Mouse (Mus musculus) induced T-regulatory cell, adult 2 months (primary cell): Measurements from ENCODE around the gene Gucd1.
"Not testable (repeated sequence)": the region's sequence is repeated elsewhere in the genome, so short reads cannot be mapped to it uniquely, and the experiment has no call there.

ENCODE experiments used
- DNase-seq: peaks from one replicate; pipeline ENCODE4 v3.0.0-alpha.2; 2012; ENCODE audit warnings: low read depth

Gene Gucd1

DNA sequence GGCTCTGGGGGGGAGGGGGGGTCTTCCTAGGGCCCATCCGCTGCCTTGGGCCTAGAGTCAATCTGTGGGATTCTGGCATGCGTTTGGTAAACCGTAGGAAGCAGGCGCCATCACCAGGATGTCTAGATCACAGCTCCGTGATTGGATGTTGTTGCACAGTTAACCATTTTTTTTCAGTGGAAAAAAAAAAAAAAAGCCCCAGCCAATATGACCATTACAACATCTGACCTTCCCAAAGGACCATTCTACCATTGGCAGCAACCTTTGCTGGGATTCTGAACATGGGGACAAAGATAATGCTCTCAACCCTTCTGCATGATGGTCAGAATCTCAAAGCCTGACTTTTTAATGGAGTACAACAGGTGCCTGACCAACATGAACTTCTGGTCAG is 87.6 kb downstream of the Gucd1 start:
- DNase-seq, result no peak

DNA sequence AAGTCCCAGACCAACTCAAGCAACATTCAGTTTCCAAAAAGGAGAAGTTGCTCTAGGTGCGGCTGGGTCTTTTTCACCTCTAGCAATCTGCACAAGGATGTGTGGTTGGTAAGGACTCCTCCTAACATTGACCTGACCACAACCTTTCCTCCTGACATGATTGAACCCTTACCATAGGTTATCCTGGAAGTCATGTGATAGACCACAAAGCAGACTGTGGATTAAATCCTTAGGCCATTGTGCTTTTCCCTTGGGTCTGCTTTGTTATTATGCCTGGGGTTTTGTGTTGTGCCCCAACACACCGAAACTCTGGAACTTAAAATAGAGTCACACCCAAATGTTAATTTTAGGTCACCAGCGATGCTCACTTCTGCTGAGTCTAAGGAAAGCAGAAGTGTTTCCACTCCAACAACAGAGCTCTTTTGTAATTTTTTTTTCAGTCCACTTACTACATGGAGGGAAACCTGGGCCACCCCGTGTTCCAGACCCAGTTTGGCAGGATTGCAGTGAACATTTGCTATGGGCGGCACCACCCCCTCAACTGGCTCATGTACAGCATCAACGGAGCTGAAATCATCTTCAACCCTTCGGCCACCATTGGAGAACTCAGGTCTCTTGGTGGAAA is 88.1 kb downstream of the Gucd1 start:
- DNase-seq, result peak; percentile 36

DNA sequence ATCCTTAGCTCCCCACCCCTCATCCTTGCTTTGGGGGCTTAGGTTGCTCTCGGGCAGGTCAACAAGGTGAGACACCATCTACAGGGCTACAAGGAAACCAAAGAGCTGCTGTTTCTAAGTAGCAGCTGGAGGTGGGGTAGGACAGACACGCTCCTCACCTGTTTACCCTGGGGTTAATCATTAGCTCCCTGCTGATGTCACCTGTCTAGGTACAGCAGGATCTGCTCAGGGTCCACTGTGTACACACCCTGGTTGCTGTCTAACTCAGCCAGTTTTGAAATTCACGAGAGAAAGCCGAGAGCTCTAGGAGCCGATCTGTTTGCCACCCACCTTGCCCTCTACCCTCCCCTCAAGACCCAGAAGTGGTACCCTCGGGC is 88.8 kb downstream of the Gucd1 start:
- no peak for DNase-seq

DNA sequence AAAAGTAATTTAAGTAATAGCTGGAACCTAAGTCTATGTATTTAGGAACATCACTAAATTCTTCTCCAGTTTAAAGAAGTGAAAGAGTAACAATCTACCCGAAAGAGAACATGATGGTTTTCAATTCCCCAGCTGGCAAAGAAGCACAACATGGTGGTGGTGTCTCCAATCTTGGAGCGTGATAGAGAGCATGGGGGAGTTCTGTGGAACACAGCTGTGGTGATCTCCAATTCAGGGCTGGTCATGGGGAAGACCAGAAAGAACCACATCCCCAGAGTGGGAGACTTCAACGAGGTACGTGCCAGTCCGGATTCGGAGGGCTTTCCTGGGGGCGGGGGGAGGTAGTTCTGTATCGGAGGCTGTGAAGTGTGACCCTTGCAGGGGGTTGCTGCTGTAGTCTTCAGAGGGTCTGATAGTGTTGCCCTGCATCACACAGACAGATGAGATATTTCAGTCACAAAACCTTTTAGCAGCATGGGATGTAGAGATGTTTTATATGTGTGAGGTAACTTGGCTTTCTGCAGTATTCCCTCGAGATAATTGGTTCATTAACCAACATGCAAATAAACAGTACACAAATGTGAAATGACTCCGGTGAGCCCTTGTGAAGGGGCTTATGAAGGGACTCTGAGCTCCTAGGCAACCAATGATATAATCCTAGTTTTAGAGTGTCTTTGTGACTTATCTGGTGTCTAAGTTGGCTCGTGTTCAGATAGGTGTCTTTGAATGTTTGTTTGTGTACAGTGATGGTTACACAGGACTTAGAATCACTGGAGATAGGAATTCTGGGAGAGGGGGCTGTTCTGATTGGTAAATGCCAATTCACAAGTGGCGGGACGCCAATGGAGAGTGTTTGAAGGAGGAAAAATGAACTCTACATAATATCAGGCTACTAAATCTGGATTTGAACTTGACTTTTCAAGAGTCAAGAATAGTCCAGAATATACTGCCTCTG is 89.4 kb downstream of the Gucd1 start:
- no peak for DNase-seq

DNA sequence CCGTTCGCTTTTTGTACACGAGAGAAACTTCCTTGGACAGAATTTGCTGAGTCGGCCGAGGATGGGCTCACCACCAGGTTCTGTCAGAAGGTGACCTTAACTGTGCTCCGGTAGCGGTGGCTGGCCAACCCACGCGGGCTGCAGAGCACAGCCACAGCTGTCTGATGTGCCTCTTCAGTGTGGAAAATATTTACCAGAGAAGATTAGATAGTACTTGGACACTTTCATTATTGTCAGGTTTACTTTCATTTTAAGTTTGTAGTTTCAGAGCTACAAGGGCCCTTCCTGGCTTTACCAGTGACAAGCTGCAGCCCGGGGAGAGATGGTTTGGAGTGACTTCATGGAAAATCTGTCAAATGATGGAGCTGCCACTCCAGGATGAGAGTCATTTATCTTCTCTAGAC is 93.3 kb downstream of the Gucd1 start:
- peak; percentile 81 for DNase-seq

DNA sequence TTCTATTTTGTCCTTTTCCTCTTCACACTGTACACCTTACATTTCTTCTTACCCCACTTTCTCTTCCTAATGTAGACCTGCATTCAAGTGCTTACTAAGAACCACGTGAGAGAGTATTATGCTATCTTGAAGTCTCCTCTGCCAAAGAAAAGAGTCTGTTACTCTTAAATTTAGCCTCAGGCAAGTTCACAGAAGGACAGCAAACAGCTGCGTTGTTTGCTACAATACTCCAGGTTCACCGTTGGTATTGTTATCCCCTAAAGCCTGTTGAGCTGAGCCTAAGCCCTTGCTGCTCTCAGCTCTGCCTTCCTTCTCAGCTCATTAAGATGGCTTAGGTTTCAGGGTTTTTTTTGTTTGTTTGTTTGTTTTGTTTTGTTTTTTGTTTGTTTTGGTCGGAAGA is 99.0 kb downstream of the Gucd1 start:
- DNase-seq, result no peak

DNA sequence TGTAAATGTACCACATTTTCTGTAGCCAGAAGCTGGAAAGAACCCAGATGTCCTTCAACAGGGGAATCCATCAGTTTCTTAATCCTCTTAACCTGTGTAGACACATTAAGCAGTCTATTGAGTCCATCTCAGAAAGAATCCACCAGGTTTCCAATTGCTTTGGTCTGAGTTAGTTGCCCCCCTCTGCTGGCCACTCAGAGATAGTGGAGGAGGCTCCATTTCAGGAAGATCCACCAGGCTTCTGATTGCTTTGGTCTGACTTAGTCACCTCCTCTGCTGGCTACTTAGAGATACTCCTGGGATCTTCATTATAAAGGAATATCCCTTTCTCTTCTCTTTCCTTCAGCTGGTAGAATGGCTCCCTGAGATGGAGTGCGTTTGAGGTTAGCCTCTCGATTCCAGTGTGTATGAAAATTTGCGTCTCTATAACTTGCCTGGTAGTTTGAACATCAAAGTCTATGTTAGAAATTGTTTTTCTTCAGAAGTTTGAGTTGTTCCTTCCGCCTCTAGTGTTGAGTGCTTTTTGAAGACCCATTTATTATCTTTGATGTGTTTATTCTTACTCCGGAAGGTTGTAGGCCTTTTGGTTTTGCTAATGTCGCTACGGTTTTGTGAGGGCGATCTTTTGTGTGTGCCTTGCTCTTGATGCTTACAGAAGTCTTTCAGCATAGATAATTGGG is 100.3 kb downstream of the Gucd1 start:
- DNase-seq, result peak; percentile 60

DNA sequence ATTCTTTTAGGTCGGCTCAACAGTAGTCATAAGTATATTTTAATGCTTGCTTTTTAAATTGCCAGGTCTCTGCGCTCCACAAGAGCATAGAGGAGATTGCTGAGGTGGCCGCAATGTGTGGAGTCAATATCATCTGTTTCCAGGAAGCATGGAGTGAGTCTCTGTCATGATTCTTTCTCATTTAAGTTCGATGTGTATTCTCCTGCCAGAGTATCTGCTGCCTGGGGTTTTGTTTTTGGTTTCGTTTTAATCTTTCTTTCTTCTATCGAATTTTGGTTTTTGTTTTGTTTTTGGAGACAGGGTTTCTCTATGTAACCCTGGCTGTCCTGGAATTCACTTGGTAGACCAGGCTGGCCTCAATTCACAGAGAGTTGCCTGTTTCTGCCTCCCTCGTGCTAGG is 102.8 kb downstream of the Gucd1 start:
- peak; percentile 77 for DNase-seq

DNA sequence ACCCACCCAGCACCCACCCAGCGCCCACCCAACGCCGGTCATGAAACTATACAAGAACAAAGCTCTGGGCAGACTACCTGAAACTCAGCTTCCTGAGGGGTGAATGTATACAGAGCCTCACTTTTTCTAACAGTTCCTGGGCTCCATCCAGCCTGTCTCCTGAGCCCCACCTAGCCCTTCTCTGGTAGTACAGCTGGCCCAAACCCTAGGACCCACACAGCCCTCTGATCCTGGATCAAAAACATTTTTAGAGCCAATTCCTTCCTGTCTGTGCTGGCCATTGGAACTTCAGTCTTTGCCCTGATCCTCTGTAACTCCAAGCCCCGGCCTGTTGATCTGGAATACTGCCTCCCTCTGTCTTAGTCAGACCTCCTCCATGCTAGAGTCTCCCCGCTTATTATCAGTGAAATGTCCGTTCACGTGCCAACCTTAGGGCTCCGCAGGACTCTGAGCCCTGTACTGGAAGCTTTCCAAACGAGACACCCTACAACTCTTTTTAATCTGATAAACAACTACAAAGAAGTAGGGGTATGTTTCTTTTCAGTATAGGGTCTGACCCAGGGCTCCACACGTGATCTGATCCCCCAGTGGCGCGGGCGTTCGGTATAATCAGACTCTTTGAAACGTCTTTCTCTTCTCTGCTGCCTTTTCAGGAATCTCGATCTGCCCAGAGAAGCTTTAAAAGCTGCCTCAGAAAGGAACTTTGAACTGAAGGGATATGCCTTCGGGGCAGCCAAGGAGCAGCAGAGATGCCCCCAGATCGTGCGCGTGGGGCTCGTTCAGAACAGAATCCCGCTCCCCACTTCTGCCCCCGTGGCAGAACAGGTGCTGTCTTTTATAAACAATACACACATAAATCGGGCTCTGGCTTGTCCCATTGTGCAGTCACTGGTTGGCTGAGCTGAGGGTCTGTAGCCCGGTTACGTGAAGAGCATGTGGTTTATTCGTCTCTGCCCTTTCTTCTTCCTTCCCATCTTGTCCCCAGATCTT is 105.4 kb downstream of the Gucd1 start:
- DNase-seq, result no peak

DNA sequence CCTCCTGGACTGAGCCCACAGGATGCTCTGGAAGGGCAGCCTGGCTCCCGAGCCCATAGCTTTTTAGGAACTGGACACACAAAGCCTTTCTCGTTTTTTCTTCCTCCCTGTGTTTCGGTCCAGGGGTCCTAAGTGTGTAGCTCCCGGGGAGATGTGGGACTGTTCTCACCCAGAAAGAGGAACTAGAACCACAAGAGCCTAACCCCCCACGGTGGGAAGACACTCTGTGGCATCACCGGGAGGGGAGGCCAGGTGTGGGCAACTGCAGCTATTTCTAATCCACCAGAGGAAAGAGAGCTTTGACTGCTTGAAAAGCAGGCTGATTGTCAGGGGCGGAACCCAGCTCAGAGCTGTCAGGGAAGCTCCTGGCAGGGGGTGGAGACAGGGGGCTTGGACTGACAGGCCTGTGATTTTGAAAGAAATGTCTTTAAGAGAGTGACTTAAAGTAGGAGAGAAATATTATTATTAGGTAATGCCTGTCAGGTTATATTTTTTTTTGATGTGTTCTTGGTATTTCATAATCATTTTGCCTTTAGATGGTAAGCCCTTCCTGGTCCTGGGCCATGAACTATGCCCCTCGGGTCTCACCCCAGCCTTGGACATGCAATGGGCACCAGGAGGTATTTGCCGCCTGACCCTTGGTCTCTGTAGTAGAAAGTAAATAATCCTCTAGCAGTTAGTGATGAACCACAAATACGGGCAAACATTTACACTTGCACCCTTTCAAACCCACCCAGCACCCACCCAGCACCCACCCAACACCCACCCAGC is 106.2 kb downstream of the Gucd1 start:
- DNase-seq, result not testable (repeated sequence)

DNA sequence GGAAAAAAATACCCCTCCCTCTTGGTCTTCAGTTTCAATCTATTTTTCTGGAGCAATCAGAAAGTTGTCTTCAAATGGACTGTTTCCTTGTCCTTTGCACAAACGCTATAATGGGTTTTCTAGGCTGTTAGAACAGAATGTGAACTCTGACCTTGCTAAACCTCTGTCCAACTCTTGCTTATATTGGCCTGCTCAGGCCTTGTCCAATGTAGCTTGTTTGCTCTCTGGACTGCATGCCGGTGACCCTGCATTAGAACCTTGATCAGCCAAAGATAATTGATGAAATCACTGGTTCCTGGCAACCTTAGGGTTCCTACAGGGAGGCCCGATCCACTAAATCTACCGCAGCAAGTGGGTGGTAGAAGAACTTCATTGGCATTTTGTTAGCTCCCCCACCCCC is 110.0 kb downstream of the Gucd1 start:
- DNase-seq, result no peak

DNA sequence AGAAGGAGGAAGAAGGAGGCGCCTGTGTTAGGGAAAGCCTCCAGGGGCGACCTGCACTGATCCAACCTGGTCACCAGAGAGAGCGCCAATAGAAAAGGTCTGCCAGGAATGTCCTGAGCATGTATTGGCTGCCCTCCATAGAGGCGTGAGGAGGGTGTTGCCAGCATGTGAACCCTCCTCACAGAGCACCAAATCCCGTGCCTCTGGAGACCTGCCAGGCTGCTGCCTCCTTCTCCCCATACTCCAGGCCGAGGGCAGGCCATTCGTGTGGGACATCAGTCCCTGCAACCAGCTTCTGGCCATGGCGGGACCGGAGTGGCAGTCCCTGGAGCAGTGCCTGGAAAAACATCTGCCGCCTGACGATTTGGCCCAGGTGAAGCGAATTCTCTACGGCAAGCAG is 111.0 kb downstream of the Gucd1 start:
- DNase-seq, result no peak

DNA sequence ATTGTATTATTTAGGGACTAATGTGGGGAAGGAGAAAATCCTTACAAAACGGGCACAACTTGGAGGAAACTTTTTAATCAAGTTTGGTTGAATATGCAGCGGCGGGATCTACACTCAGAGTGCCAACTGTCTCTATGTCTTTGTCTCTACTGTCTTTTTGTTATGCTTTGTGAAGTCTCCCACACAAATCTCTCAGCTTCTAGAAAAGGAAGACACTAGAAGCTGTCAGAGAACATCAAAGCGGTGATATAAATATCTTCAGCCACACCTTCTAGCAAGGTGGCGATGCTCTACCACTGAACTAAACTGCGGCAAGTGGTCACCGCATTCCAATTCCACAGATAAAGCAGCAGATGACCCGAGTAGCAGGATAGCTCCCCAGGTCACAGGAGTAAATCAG is 111.9 kb downstream of the Gucd1 start:
- no peak for DNase-seq

DNA sequence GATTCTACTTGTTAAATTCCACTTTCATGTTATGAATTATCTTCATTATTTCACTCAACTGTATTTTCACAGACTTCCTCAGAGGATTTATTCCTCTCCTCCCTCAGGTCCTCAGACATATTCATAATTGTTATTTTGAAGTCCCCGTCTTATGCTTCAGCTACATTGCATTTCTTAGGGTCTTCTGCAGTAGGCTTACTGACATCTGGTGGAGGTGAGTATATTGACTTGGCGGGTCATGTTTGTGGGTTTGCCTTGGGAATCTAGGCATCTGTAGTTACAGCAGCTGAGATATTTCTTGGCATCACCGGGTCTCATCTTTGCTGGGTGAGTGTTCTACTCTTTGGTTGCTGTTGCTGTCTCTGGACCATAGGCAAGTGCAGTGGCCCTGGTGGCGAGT is 116.8 kb downstream of the Gucd1 start, which contains the start of gene Upb1:
Gene Upb1 (plus strand): TSS at position 158 of the 400 bp plus-strand sequence.
- DNase-seq, result no peak

DNA sequence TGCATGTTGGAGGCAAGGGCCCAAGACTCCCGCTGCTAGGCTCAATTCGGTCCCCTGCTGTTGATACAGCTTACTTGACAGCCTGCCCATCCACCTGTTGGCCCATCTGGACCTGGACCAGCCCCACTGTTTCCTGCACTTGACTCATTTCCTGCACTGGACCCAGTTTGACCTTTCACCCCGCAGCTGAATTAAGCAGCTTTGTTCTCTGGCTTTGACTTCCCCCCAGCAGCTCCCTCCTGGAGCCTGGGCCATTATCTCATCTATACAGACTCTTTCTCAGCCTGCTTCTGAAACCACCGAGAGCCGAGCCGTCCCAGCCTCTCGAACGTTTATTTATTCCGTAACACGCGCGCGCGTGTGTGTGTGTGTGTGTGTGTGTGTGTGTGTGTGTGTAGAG is 120.8 kb downstream of the Gucd1 start:
- DNase-seq, result peak; percentile 51

DNA sequence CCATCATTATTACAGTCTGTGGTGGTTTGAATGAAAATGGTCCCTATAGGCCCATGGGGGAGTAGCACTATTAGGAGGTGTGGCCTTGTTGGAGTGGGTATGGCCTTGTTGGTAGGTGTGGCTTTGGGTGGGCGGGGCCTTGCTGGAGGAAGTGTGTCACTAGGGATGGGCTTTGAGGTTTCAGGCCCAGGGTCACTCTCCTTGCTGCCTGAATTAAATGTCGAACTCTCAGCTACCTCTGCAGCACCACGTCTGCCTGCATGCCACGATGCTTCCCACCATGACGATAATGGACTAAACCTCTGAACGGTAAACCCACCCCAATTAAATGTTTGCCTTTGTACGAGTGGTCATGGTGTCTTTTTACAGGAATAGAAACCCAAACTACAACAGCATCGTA is 123.0 kb downstream of the Gucd1 start:
- DNase-seq, result no peak

DNA sequence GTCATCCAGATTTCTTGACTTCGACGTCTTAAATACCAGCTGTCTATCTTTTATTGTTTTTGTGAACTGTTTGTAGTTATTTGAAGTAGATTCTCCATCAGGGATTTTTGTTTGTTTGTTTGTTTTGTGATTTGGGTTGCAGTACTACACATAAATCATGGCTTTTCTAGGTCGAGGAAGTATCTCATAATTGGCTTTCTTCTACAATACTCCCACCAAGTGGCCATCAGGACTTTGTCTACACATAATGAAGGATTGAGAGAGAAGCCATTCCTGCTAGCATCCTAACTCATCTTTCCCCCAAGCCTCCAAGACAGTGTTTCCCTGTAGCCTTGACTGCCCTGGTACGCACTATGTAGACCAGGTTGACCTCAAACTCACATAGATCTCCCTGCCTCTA is 126.9 kb downstream of the Gucd1 start:
- DNase-seq, result peak; percentile 37

DNA sequence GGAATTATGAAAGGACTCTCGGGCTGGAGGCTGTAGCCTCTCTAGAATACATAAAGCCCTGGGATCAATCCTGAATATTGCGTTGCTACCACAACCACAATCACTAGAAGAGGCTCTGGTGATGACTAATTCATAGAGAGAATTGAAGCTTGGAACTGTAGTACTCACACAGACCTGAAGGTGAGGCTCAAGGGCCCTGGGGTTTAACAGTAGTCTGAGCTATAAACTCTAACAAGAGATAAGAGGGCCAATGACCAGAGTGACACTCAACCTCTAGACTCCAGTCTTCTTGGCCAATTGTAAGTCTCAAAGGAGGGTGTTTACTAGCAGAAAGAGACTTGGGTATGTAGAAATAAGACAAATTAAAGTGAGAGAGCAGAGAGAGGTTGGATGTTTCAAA is 127.6 kb downstream of the Gucd1 start:
- peak; percentile 48 for DNase-seq

DNA sequence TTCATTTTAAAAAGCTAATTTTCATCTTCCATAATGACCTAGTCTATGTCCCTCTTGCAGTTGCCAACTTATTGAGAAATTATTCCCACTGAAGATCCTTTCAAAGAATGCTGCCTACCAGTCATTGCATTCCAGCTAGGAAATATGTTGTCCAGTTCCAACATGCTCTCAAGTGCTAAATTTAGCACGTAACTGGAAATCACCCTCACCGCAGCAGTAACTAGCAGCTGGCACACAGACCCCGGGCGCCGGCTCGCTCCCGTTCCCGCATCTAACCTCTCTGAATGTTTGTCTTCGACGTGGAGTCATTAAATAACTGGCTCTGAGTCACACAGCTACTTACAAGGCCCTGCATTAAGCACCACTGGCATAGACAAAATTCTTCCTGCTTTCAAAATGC is 139.1 kb downstream of the Gucd1 start:
- DNase-seq, result no peak

DNA sequence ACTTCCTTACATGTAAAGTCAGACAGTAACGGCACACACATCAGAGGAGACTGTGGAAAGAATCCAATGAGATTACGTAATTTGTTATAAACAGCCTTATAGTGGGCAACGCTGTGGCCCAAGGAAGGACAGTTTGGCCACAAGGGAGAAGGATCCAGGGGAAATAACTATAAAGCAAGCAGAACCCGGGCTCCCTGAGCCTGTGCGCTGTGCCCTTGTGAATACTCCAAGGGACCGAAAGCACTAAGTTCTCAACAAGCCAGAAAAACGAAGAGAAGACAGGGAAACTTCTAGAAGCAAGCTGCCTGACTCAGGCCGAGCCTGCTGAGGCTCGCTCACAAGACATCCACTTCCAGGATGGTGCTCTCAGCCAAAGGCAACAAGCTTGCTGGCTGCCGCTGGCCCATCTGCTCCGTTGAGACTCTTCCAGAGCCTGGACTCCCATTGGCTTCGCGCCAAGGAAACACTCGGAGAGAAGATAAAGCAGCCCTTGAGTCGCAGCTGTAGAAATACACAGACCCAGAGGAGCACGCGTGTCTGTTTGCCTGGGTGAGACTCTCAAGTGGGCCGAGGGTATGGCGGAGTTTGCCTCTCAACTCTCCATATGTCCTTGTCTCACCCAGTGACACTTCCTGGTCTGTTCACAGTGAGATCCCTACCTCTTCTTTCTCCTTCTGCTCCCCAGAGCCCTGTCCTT is 144.0 kb downstream of the Gucd1 start:
- not testable (repeated sequence) for DNase-seq
